Mouse (Mus musculus) left cerebral cortex, adult 2 months (tissue): Measurements from ENCODE around the gene Bnip3. TPM values are rescaled to one million over a fixed set of nuclear protein-coding genes. Genes with fewer than 3 reads are reported as not detected.
A peak's percentile ranks its signal among the peaks of the same experiment; 100 is the strongest.

Experiments
- DNase-seq, 2 experiments: peaks; one replicate each; pipeline ENCODE4 v3.0.0; 2021 to 2022; ENCODE audit warnings: low spot score in 2 of 2, mixed read lengths in 1 of 2; ENCODE audit errors: extremely low spot score in 1 of 2
- H3K27ac ChIP-seq: fragments of 200-600 bp; 2 replicates; pipeline ENCODE4 v1.8.1; 2022
- H3K4me3 ChIP-seq: fragments of 200-600 bp; 2 replicates; pipeline ENCODE4 v1.8.1; 2022
- CTCF ChIP-seq: fragments of 200-600 bp; IDR thresholded peaks from 2 replicates; pipeline ENCODE4 v1.8.1; 2022; ENCODE audit warnings: antibody characterized with exemption, mild to moderate bottlenecking, moderate library complexity
- intact Hi-C: fragments of 180-260 bp; cut with DNase I; formaldehyde crosslinking; loops from one replicate; pipeline ENCODE4 v1.15.1; 2025
- long read RNA-seq, 2 experiments: library from polyadenylated mRNA; stranded (forward); transcript quantifications; one replicate each; pipeline ENCODE4 v2.0.0; 2021; ENCODE audit warnings: borderline mapping rate in 2 of 2
- total RNA-seq, 2 experiments: library from RNA; stranded (reverse); gene quantifications; 2 replicates each; pipeline ENCODE4 v1.2.3; 2021

Bnip3 gene
- total RNA-seq: 100 to 1,000 TPM; 128 to 136 TPM
- long read RNA-seq, experiment 1, transcript Bnip3-201 (6 exons, 1,756 nt): major isoform, 178 of 185 reads
- long read RNA-seq, experiment 1, partial matches to known transcripts: 4 of 185 reads
- long read RNA-seq, experiment 1, other reads (novel, unspliced or antisense): 3 of 185 reads
- long read RNA-seq, experiment 2, transcript Bnip3-201 (6 exons, 1,756 nt): major isoform, 115 of 119 reads
- long read RNA-seq, experiment 2, partial matches to known transcripts: 2 of 119 reads
- long read RNA-seq, experiment 2, other reads (novel, unspliced or antisense): 2 of 119 reads

GRCm38 (mm10) chr7:138909277-138910192, at the start of gene Bnip3:
TSS of gene Bnip3 (minus strand) at chr7:138909519.
- intact Hi-C loops: loop anchor here (1.0 kb wide), 1 partner anchor 31 kb away; the partner anchor contains the start of gene Jakmip3

GRCm38 (mm10) chr7:138957106-138957505, 47.8 kb upstream of the Bnip3 start:
- H3K4me3 ChIP-seq: no peak overlapping the region
- no peak for TF ChIP-seq CTCF
- intact Hi-C loops: no loop called here
- H3K27ac ChIP-seq: peak overlapping the region; percentile 41; the same call in 1 of the 2 replicates
- no peak for DNase-seq

More at GRCm38 (mm10) chr7:138909277-138910192, at the start of gene Bnip3:
- peak; percentile 81 to 83 for DNase-seq
- Histone ChIP-seq H3K27ac (peak within 1 kb of the TSS; percentile 90), H3K4me3 (peak within 1 kb of the TSS; percentile 98)
- no peak for TF ChIP-seq CTCF

- Histone ChIP-seq H3K27ac (peak overlapping the region; percentile 32; the same call in 1 of the 2 replicates), H3K4me3 (no peak overlapping the region)
- no peak for DNase-seq
- intact Hi-C loops: no loop called here
- no peak for TF ChIP-seq CTCF
Observed at GRCm38 (mm10) chr7:138955787-138956186, 46.5 kb upstream of the Bnip3 start.

GRCm38 (mm10) chr7:138948309-138948708, 39.0 kb upstream of the Bnip3 start:
- Histone ChIP-seq H3K27ac (no peak overlapping the region), H3K4me3 (no peak overlapping the region)
- DNase-seq: no peak
- no peak for TF ChIP-seq CTCF
- intact Hi-C loops: no loop called here

- peak; percentile 19 for TF ChIP-seq CTCF
- H3K27ac ChIP-seq: no peak overlapping the region
- intact Hi-C loops: no loop called here
- no peak overlapping the region for H3K4me3 ChIP-seq
- no peak for DNase-seq
Observed at GRCm38 (mm10) chr7:138947741-138948140, 38.4 kb upstream of the Bnip3 start.

- intact Hi-C loops: no loop called here
- no peak for TF ChIP-seq CTCF
- no peak for DNase-seq
- H3K27ac ChIP-seq: no peak overlapping the region
- no peak overlapping the region for H3K4me3 ChIP-seq
Observed at GRCm38 (mm10) chr7:138945668-138946067, 36.3 kb upstream of the Bnip3 start.

- intact Hi-C loops: no loop called here
- Histone ChIP-seq H3K4me3 (peak overlapping the region; percentile 52; the same call in 1 of the 2 replicates), H3K27ac (peak overlapping the region; percentile 99)
- no peak for TF ChIP-seq CTCF
- no peak for DNase-seq
Observed at GRCm38 (mm10) chr7:138942301-138942700, 33.0 kb upstream of the Bnip3 start.

- H3K27ac ChIP-seq: peak overlapping the region; percentile 99
- H3K4me3 ChIP-seq: peak overlapping the region; percentile 52
- DNase-seq: peak in 1 of 2 experiments; percentile 32
- TF ChIP-seq CTCF: no peak
- intact Hi-C loops: no loop called here
Observed at GRCm38 (mm10) chr7:138941571-138941970, 32.3 kb upstream of the Bnip3 start.

GRCm38 (mm10) chr7:138940612-138941461, 31.5 kb upstream of the Bnip3 start, which contains the start of gene Jakmip3:
TSS of gene Jakmip3 (plus strand) at chr7:138940730.
- Histone ChIP-seq H3K27ac (peak within 1 kb of the TSS; percentile 99), H3K4me3 (peak within 1 kb of the TSS; percentile 52)
- intact Hi-C loops: loop anchor here (1.0 kb wide), 1 partner anchor 32 kb away; the partner anchor contains the start of gene Bnip3
- no peak for TF ChIP-seq CTCF
- DNase-seq: peak; percentile 74 to 75

- TF ChIP-seq CTCF: no peak
- Histone ChIP-seq H3K4me3 (peak overlapping the region; percentile 52), H3K27ac (peak overlapping the region; percentile 99)
- intact Hi-C loops: loop anchor here (1.0 kb wide), 1 partner anchor 31 kb away; the partner anchor contains the start of gene Bnip3
- peak; percentile 71 for DNase-seq
Observed at GRCm38 (mm10) chr7:138940256-138940611, 30.9 kb upstream of the Bnip3 start.

GRCm38 (mm10) chr7:138938991-138939390, 29.7 kb upstream of the Bnip3 start:
- DNase-seq: no peak
- Histone ChIP-seq H3K4me3 (no peak overlapping the region), H3K27ac (no peak overlapping the region)
- no peak for TF ChIP-seq CTCF
- intact Hi-C loops: no loop called here
